Mouse (Mus musculus): ENCODE data around the gene 6030458C11Rik.
A peak's percentile ranks its signal among the peaks of the same experiment; 100 is the strongest.

The 6030458C11Rik gene

DNA sequence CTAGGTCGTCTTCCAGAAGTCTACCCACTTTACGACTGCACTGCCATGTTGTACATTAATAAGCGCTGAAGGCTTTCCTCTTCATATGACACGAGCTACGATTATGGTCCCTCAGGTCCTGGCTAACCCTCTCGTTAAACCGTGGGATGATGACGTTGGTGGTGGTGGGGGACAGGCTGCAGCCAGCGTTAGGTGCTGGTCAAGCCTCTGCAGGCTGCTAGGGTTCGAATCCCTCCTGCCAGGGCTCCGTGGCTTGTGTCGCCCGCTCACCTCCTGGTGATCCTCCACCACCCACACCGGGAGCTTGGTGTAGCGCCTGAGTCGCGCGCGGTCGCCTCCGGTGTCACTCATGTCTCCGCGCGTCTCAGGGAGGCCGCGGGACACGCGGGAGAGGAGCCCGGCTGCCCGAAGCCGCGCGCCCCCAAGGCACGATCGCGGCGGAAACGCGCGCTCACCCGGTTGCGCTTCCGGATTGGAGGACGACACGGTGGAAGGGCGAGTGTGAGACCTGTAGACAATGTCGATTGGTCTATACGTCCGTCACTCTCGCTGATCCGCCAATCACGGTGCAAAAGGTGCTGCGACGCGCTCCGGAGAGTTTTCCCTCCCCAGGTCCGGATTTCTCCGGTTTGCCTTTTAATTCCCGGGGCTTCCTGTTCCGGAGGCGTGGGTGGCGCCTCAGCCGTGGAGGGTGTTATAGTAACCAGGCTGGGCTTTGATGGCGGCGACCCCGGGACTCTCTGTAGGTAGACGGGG is at the start of gene 6030458C11Rik, which contains the start of gene Drosha:
Gene 6030458C11Rik, minus strand, starts transcription at position 453 of the 756 bp plus-strand sequence.
Gene Drosha, plus strand, starts transcription at position 619 of the 756 bp plus-strand sequence.
- peak; percentile 100 for DNase-seq (ENCODE audit: low read depth)

DNA sequence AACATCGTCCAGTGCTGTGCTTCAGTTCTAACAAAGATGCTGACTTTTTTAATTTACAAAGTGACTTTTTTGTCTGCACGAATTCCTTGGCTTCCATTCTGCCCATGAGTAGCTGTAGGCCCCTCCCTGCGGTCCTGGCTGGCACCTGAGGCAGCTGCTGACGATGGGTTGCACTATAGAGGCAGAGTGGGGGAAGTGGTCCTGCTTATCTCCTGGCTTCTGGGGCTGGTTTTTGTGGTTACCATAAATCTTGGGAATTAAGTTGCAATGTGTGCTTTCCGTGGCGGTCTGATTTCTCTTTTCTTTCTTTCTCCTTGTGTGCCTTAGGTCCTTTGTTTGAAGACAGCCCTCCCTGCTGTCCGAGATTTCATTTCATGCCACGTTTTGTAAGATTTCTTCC is 42.8 kb upstream of the 6030458C11Rik start:
- no peak for DNase-seq (ENCODE audit: low read depth)

- no peak for DNase-seq (ENCODE audit: low read depth)
Observed at GRCm38 (mm10) chr15:12865595-12866314, 41.3 kb upstream of the 6030458C11Rik start.

GRCm38 (mm10) chr15:12863669-12864068 is 39.2 kb upstream of the 6030458C11Rik start:
- no peak for DNase-seq (ENCODE audit: low read depth)

DNA sequence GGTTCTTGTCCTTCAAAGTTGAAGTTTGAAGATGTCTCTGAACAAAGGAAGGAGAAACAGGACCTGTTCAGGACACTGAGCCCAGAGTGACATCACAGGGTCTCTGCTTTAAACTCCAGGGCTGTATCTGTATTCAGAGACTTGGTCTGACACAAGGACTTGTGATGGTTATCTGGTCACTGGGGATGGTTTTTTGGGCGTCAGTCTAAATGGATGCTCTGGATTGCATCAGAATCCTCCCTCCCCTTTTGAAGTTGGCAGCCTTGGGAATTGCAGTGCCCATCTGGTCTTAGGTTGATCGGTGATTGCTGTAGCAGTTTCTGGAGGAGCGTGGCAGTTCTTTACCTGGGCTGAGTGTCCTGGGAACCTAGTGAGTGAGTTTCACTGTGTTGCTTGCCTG is 37.6 kb upstream of the 6030458C11Rik start:
- no peak for DNase-seq (ENCODE audit: low read depth)

DNA sequence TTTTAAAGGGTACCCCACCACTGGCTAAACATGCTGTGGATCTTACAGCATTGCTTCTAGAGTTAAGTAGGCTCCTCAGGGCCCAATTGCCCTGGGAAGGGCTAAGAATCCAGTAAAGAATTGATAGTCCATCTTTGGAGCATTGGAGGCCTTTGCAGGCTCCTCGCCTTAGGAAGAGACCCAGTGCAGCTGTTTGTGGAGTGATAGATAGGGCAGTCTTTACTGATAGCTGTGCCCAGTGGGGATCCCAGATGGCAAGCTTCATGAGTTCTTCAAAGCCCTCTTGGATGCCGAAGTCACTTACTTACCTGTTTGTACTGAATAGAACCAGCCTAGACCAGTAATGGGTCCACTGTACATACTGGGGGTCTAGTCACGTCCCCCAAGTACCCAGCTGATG is 34.2 kb upstream of the 6030458C11Rik start:
- no peak for DNase-seq (ENCODE audit: low read depth)

- peak; percentile 66 for DNase-seq (ENCODE audit: low read depth)
Observed at GRCm38 (mm10) chr15:12857840-12858516, 33.5 kb upstream of the 6030458C11Rik start.

GRCm38 (mm10) chr15:12856780-12857179 is 32.3 kb upstream of the 6030458C11Rik start:
- DNase-seq (ENCODE audit: low read depth): no peak

- DNase-seq (ENCODE audit: low read depth): no peak
Observed at GRCm38 (mm10) chr15:12853471-12853870, 29.0 kb upstream of the 6030458C11Rik start.

DNA sequence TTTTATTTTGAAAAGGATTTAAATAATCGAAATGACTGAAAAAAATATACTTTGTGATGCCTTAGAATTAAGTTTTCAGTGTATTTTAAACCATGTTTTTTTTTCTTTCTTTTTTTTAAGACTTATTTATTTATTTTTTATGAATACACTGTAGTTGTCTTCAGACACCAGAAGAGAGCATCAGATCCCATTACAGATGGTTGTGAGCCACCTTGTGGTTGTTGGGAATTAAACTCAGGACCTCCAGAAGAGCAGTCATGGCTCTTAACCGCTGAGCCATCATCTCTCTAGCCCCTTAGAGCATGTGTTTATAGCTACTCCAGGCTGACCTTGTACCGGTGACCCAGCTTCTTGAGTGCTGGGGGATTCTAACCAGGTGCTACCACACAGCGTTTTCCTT is 24.9 kb upstream of the 6030458C11Rik start:
- no peak for DNase-seq (ENCODE audit: low read depth)

GRCm38 (mm10) chr15:12848196-12848975 is 23.9 kb upstream of the 6030458C11Rik start:
- no peak for DNase-seq (ENCODE audit: low read depth)

DNA sequence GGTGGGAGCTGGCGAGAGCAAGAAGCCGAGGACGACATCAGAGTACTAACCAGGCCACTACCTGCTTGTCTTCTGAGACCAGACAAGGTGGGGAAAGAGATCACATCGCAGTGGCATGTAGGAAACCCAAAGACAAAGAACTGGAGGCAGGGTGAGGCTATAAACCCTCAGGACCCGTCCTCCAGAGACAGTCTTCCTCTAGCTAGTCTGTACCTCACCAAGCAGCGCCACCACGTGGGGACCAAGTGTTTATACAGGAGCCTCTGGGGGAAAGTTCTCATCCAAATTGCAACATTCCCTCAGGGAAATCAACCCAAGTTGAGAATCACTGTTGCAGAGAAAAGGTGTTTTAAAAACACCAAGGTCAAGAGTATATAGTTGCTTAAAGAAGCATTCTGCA is 18.4 kb upstream of the 6030458C11Rik start:
- no peak for DNase-seq (ENCODE audit: low read depth)

DNA sequence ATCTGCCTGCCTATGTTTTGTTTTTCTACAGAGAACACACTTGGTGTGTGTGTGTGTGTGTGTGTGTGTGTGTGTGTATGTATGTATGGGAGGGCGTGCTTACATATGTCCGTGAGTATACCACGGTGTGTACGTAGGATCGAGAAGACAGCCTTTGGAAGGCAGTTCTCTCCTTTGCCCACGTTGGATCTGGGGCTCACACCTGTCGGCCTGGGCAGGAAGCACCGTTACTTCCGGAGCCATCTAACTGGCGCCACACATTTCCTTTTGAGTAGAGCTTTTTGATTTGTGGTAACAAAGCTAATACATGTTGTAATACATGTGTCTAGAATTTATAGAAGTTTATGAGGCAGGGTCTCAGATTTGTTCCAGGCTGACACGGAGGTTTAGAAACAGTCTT is 16.3 kb upstream of the 6030458C11Rik start:
- DNase-seq (ENCODE audit: low read depth): no peak

DNA sequence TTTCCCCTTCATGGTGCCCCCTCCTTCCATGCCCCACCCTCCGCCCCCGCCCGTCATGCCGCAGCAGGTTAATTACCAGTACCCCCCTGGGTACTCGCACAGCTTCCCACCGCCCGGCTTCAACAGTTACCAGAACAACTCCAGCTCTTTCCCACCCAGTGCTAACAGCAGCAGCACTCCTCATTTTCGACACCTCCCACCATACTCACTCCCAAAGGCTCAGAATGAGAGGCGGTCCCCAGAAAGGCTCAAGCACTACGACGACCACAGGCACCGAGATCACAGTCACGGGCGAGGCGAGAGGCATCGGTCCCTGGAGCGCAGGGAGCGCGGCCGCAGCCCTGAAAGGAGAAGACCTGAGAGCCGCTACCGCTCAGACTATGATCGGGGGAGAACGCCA is 9.8 kb upstream of the 6030458C11Rik start:
- no peak for DNase-seq (ENCODE audit: low read depth)

DNA sequence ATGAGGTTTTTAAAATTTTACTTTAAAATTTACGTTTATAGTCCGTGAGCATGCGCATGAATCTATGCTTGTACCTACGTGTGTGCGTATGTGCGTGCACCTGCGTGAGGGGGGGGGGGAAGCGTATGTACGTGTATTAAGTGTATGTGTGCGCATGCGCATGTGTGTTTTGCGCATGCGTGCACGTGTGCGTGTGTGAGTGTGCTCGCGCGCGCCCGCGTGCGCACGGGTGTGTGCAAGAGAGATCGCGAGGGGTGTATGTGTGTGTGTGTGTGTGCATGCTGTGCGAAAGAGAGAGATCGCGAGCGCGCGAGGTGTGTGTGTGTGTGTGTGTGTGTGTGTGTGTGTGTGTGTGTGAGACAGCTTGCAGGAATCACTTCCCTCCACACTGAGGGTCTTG is 8.9 kb upstream of the 6030458C11Rik start:
- DNase-seq (ENCODE audit: low read depth): no peak

GRCm38 (mm10) chr15:12832599-12832998 is 8.2 kb upstream of the 6030458C11Rik start:
- no peak for DNase-seq (ENCODE audit: low read depth)

DNA sequence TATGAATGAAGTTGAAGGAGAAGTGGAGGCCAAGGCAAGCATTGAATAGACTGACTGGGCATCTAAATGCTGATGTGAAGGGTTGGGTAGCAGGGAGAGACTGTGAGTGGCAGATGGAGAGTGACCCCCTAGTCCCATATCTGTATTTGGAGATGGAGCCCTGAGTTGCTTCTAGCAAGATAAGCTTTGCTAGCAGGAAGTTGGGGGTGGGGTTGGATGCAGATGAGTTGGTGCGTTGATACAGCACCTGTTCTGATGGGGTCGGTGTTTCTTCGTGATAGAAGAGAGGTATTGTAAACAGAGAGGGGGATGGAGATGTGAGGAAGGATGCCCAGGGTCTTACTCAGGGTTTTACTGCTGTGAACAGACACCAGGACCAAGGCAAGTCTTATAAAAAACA is 5.4 kb upstream of the 6030458C11Rik start:
- no peak for DNase-seq (ENCODE audit: low read depth)

GRCm38 (mm10) chr15:12825408-12825807 is 959 bp upstream of the 6030458C11Rik start:
- no peak for DNase-seq (ENCODE audit: low read depth)

GRCm38 (mm10) chr15:12824965-12825364 is 516 bp upstream of the 6030458C11Rik start:
- DNase-seq (ENCODE audit: low read depth): peak; percentile 23

DNA sequence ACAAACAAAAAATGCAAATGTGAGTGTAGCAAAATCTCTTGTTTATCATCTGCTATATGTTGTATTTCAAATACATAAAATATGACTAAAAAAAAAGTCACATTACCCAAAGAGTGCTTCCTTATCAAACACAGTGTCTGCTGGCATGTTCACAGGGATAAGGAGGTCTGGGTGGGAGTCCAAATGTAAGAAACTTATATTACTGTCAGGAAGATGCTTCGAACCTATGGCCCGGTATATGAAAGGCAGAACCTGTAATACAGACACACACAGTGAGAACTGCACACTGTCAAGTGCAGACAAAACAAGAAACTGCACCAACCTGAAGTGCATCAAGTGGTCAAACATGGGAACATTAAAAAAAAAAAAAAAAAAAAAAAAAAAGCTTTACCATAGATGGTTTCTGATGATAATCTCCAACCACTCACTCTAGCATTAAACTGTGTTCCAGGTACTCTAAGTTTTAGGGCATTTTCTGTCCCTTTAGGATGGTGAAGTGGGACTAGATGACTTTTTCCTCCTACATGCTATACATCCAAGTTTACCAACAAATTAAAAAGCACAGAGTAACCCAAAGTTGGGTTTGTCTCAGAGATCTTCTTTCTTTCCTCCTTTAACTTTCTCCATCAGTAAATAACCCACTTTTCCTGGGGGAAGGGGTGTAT is 862 bp downstream of the 6030458C11Rik start:
- peak; percentile 41 for DNase-seq (ENCODE audit: low read depth)
